Mouse (Mus musculus) erythroblast, embryonic 14.5 days (primary cell): ENCODE measurements around the gene Ednrb.

Experiments used
- GATA1 ChIP-seq: IDR thresholded peaks from 2 replicates; pipeline ENCODE4 v1.6.1; 2012; ENCODE audit warnings: low read length, inconsistent platforms, mixed read lengths
- TAL1 ChIP-seq: IDR thresholded peaks from 3 replicates; pipeline ENCODE4 v1.6.1; 2012; ENCODE audit warnings: low read length, inconsistent platforms, mixed read lengths

- TF ChIP-seq GATA1 (no peak), TAL1 (no peak)
These were observed 66.8 kb downstream of the Ednrb start for GRCm38 (mm10) chr14:103777386-103777785.
